Mouse (Mus musculus) neutrophil, adult 83 days (primary cell): Measurements from ENCODE around the gene Tlr2. TPM values are rescaled to one million over a fixed set of nuclear protein-coding genes. Genes with fewer than 3 reads are reported as not detected.

Experiments used
- total RNA-seq, 2 experiments: library from RNA; stranded (reverse); gene quantifications; one replicate each; pipeline ENCODE4 v1.2.4; 2023

The Tlr2 gene
- total RNA-seq, result 10 to 100 TPM; 80.5 to 88.9 TPM

DNA sequence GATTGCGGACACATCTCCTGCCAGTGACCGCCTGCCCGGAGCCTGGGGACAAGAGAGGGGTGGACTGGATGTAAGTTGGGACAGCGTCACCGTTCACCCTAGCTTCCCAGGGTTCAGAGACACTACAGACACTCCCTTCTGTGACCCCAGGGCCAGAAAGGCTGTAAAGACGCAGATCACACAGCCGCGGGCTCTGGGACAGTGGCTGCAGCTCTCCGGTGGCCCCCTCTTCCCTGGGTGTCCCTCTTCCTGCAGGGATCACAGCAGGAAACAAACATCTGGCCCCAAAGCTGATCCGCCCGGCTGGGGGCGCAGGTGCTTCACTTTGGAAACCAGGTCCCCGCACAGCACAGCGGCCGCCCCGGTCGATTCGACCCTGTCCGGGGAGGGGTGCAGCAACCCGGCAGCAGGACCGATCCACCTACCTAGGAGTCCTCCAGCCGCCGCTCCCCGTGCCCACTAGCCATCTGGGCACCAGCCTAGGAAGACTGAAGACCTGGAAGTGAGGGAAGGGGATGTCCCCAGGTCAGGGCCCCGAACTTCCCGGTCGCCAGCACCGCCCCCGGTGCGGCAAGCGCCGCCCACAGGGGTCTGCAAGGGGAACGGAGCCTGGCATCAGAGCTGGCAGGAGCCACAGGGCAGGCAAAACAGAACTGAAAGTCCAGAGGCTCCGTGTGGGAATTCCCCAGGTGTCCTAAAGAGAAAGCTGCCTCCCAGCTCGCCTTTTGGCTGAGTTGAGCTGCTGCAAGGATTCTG lies at the start of gene Tlr2:
TSS of gene Tlr2 (minus strand) at position 673 of the 756 bp plus-strand sequence.

Other genes starting within 250 kb of the Tlr2 start
- not detected for gene Sfrp2, start 75.4 kb downstream of the Tlr2 start, total RNA-seq
- gene Tmem131l, start 198.4 kb upstream of the Tlr2 start, total RNA-seq, result 100 to 1,000 TPM; 167 to 190 TPM